Comparison of ENCODE assay signal across 15 mouse cellular contexts in the genomic region with DNA sequence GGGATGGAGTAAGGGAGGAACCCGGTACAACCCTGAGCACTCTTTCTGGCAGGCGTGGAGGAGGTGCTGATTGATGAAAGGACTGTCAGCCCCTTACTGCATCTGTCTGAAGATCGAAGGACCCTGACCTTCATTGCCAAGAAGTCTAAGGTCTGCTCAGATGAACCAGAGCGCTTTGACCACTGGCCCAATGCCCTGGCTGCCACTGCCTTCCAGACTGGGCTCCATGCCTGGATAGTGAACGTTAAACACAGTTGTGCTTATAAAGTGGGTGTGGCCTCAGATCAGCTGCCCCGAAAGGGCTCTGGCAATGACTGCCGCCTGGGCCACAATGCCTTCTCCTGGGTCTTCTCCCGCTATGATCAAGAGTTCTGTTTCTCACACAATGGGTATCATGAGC. TPM values are rescaled to one million over a fixed set of nuclear protein-coding genes. Genes with fewer than 3 reads are reported as not detected.
A peak's percentile ranks its signal among the peaks of the same experiment; 100 is the strongest.
DNase-seq lines count a peak whose midpoint lies in the region; ATAC-seq and TF ChIP-seq lines count a peak whose summit lies in the region.
"Had no signal": no experiment of that assay in that cellular context is flagged by ENCODE, and none has a peak within 500 bp of the region (broad histone marks: within the 10 kb centered on the region; RNA-seq: fewer than 3 reads in every experiment).

No protein-coding gene starts in this region.

- peaks cover 7% of the 10 kb centered on the region; the same call in 1 of the 2 replicates for H3K4me1 ChIP-seq in kidney, adult 2 months (ENCODE audit: control insufficient read depth, insufficient read depth, low read length)
- peaks cover 4% of the 10 kb centered on the region; the same call in 1 of the 2 replicates for H3K4me1 ChIP-seq in kidney, embryonic 16.5 days (ENCODE audit: insufficient read depth, low read length)
- H3K4me1 ChIP-seq in forebrain, embryonic 11.5 days (replicated peaks; ENCODE audit: control insufficient read depth, insufficient read depth, low read length) = no peaks in the 10 kb centered on the region
- H3K4me1 ChIP-seq: embryonic facial prominence, embryonic 12.5 days; neural tube, embryonic 12.5 days had no signal

- TF ChIP-seq CTCF in kidney, adult 2 months (conservative IDR thresholded peaks at IDR 0.05; ENCODE audit: insufficient read depth, insufficient read length, low read depth, low read length) = 0 out of 2 replicates have a peak, but pooled peaks have one; percentile 1

- no peak overlapping the region for H3K27ac ChIP-seq in kidney, adult 2 months (ENCODE audit: insufficient read depth, low read depth, low read length)
- H3K27ac ChIP-seq in kidney, embryonic 16.5 days (ENCODE audit: low read length) = no peak overlapping the region
- H3K27ac ChIP-seq in forebrain, embryonic 11.5 days (ENCODE audit: low read depth, low read length) = no peak overlapping the region
- H3K27ac ChIP-seq: embryonic facial prominence, embryonic 12.5 days; heart, embryonic 15.5 days; limb, embryonic 12.5 days; neural tube, embryonic 12.5 days had no signal

- DNase-seq in kidney, adult 2 months = peak; percentile 94
- DNase-seq in gastrocnemius, postnatal 10 days = peak; percentile 56
- peak; percentile 80 for DNase-seq in kidney, postnatal 14 days
- DNase-seq in forebrain, embryonic 11.5 days (ENCODE audit: low spot score) = no peak
- DNase-seq in frontal cortex, postnatal 14 days (ENCODE audit: low spot score in 2 of 2) = no peak
- DNase-seq: adrenal gland, postnatal 25 days; cerebellum, adult 2 months; forebrain, postnatal 0 days; right cerebral cortex, postnatal 25 days had no signal

- H3K9ac ChIP-seq in kidney, embryonic 16.5 days (replicated peaks; ENCODE audit: low read length) = no peak overlapping the region
- H3K9ac ChIP-seq in forebrain, embryonic 11.5 days (ENCODE audit: low read length) = no peak overlapping the region
- H3K9ac ChIP-seq: embryonic facial prominence, embryonic 12.5 days; forebrain, postnatal 0 days; heart, embryonic 15.5 days; limb, embryonic 12.5 days; neural tube, embryonic 12.5 days had no signal

- TF ChIP-seq POLR2A in kidney, adult 2 months (IDR thresholded peaks at IDR 0.05; ENCODE audit: low read depth, low read length) = no peak

- H3K4me2 ChIP-seq in kidney, embryonic 16.5 days (replicated peaks; ENCODE audit: low read depth, low read length) = no peak overlapping the region
- no peak overlapping the region for H3K4me2 ChIP-seq in forebrain, embryonic 11.5 days (ENCODE audit: low read depth, low read length, severe bottlenecking)
- H3K4me2 ChIP-seq: embryonic facial prominence, embryonic 12.5 days; heart, embryonic 15.5 days; limb, embryonic 12.5 days; neural tube, embryonic 12.5 days had no signal

- no peaks in the 10 kb centered on the region for H3K27me3 ChIP-seq in kidney, adult 2 months (replicated peaks; ENCODE audit: control insufficient read depth, insufficient read depth, low read length)
- no peaks in the 10 kb centered on the region for H3K27me3 ChIP-seq in kidney, embryonic 16.5 days (ENCODE audit: insufficient read depth, low read length)
- no peaks in the 10 kb centered on the region for H3K27me3 ChIP-seq in forebrain, embryonic 11.5 days (ENCODE audit: control insufficient read depth, insufficient read depth, low read length)
- H3K27me3 ChIP-seq: embryonic facial prominence, embryonic 12.5 days; heart, embryonic 15.5 days; limb, embryonic 12.5 days; neural tube, embryonic 12.5 days had no signal

- H3K4me3 ChIP-seq in kidney, adult 2 months (ENCODE audit: insufficient read depth, low read depth, low read length) = no peak overlapping the region
- H3K4me3 ChIP-seq in kidney, embryonic 16.5 days (ENCODE audit: low read length) = no peak overlapping the region
- no peak overlapping the region for H3K4me3 ChIP-seq in forebrain, embryonic 11.5 days (ENCODE audit: low read depth, low read length)
- H3K4me3 ChIP-seq: embryonic facial prominence, embryonic 12.5 days; heart, embryonic 15.5 days; limb, embryonic 12.5 days; neural tube, embryonic 12.5 days had no signal

- no peaks in the 10 kb centered on the region for H3K9me3 ChIP-seq in kidney, embryonic 16.5 days (ENCODE audit: low read length)
- no peaks in the 10 kb centered on the region for H3K9me3 ChIP-seq in forebrain, embryonic 11.5 days (ENCODE audit: control insufficient read depth, low read length)
- H3K9me3 ChIP-seq: embryonic facial prominence, embryonic 12.5 days; heart, embryonic 15.5 days; limb, embryonic 12.5 days; neural tube, embryonic 12.5 days had no signal

- H3K36me3 ChIP-seq in kidney, adult 2 months (ENCODE audit: control insufficient read depth, insufficient read depth, low read length) = no peaks in the 10 kb centered on the region
- H3K36me3 ChIP-seq in kidney, embryonic 16.5 days (ENCODE audit: insufficient read depth, low read length) = peaks cover 23% of the 10 kb centered on the region
- H3K36me3 ChIP-seq in forebrain, embryonic 11.5 days (ENCODE audit: control insufficient read depth, insufficient read depth, low read length) = no peaks in the 10 kb centered on the region

- no peak for ATAC-seq in kidney, embryonic 16.5 days (ENCODE audit: low FRiP score, low TSS enrichment)
- ATAC-seq in megakaryocyte progenitor cell, adult 5-6 weeks (replicated peaks; ENCODE audit: poor library complexity) = 0 out of 2 replicates have a peak, but pooled peaks have one; percentile 20
- ATAC-seq in forebrain, embryonic 11.5 days (replicated peaks; ENCODE audit: low FRiP score) = no peak
- ATAC-seq: forebrain, postnatal 0 days had no signal

- WGBS in kidney, adult 2 months = 36% methylated on average over 8 of the region's 8 CpGs
- 66% methylated on average over 8 of the region's 8 CpGs for WGBS in kidney, embryonic 16.5 days
- WGBS in forebrain, embryonic 11.5 days = 84% methylated on average over 8 of the region's 8 CpGs

RNA-seq across cellular contexts. Expression of a gene that starts 7.3 kb away (rescaled TPM):
- polyA plus RNA-seq in kidney, adult 2 months (2012; rRNA removed) = 23.7 and 24.0 TPM in 2 replicates
- polyA plus RNA-seq in kidney, embryonic 16.5 days (2015; fragmentation: Nextera tagmentation; extraction: Ambion mirVana) = 17.3 and 20.6 TPM in 2 replicates
- 1 to 10 TPM; 3.9 to 6.2 TPM for total RNA-seq in gastrocnemius, postnatal 10 days (2021)
- total RNA-seq in megakaryocyte progenitor cell, adult 5-6 weeks (2015) = 1.1 and 3.3 TPM in 2 replicates
- 0.92 and 2.5 TPM in 2 replicates for total RNA-seq in megakaryocyte progenitor cell, adult 5-6 weeks (2017)
- 9.1 and 10.1 TPM in 2 replicates for polyA plus RNA-seq in forebrain, embryonic 11.5 days (2014; fragmentation: Nextera tagmentation; extraction: Ambion mirVana)

RNA-seq across cellular contexts. Expression of a gene that starts 16.1 kb away (rescaled TPM):
- 51.1 and 52.4 TPM in 2 replicates for polyA plus RNA-seq in kidney, adult 2 months (2012; rRNA removed)
- polyA plus RNA-seq in kidney, embryonic 16.5 days (2015; fragmentation: Nextera tagmentation; extraction: Ambion mirVana) = 25.9 and 28.3 TPM in 2 replicates
- total RNA-seq in gastrocnemius, postnatal 10 days (2021) = under 1 TPM; 0.66 to 0.70 TPM
- not detected in 2 replicates for total RNA-seq in megakaryocyte progenitor cell, adult 5-6 weeks (2015)
- total RNA-seq in megakaryocyte progenitor cell, adult 5-6 weeks (2017) = not detected in 2 replicates
- polyA plus RNA-seq in forebrain, embryonic 11.5 days (2014; fragmentation: Nextera tagmentation; extraction: Ambion mirVana) = 0.96 and 0.98 TPM in 2 replicates

RNA-seq across cellular contexts. Expression of a gene that starts 23.8 kb away (rescaled TPM):
- 194 and 206 TPM in 2 replicates for polyA plus RNA-seq in kidney, adult 2 months (2012; rRNA removed)
- 108 and 113 TPM in 2 replicates for polyA plus RNA-seq in kidney, embryonic 16.5 days (2015; fragmentation: Nextera tagmentation; extraction: Ambion mirVana)
- total RNA-seq in gastrocnemius, postnatal 10 days (2021) = 10 to 100 TPM; 26.9 to 30.0 TPM
- total RNA-seq in megakaryocyte progenitor cell, adult 5-6 weeks (2015) = 33.6 and 50.9 TPM in 2 replicates
- 24.1 and 25.0 TPM in 2 replicates for total RNA-seq in megakaryocyte progenitor cell, adult 5-6 weeks (2017)
- 89.3 and 98.2 TPM in 2 replicates for polyA plus RNA-seq in forebrain, embryonic 11.5 days (2014; fragmentation: Nextera tagmentation; extraction: Ambion mirVana)

RNA-seq across cellular contexts. Expression of a gene that starts 25.2 kb away (rescaled TPM):
- 10.5 and 12.3 TPM in 2 replicates for polyA plus RNA-seq in kidney, adult 2 months (2012; rRNA removed)
- polyA plus RNA-seq in kidney, embryonic 16.5 days (2015; fragmentation: Nextera tagmentation; extraction: Ambion mirVana) = 13.2 and 14.3 TPM in 2 replicates
- under 1 TPM; 0.27 to 0.54 TPM for total RNA-seq in gastrocnemius, postnatal 10 days (2021)
- total RNA-seq in megakaryocyte progenitor cell, adult 5-6 weeks (2015) = 0.95 and 1.2 TPM in 2 replicates
- 0.50 and 1.5 TPM in 2 replicates for total RNA-seq in megakaryocyte progenitor cell, adult 5-6 weeks (2017)
- polyA plus RNA-seq in forebrain, embryonic 11.5 days (2014; fragmentation: Nextera tagmentation; extraction: Ambion mirVana) = 11.5 and 14.3 TPM in 2 replicates

RNA-seq across cellular contexts. Expression of a gene that starts 28.9 kb away (rescaled TPM):
- 15.6 and 19.7 TPM in 2 replicates for polyA plus RNA-seq in kidney, adult 2 months (2012; rRNA removed)
- polyA plus RNA-seq in kidney, embryonic 16.5 days (2015; fragmentation: Nextera tagmentation; extraction: Ambion mirVana) = 97.0 and 102 TPM in 2 replicates
- total RNA-seq in gastrocnemius, postnatal 10 days (2021) = 10 to 100 TPM; 20.9 to 21.8 TPM
- 56.8 and 60.9 TPM in 2 replicates for total RNA-seq in megakaryocyte progenitor cell, adult 5-6 weeks (2015)
- 80.7 TPM in 2 replicates for total RNA-seq in megakaryocyte progenitor cell, adult 5-6 weeks (2017)
- polyA plus RNA-seq in forebrain, embryonic 11.5 days (2014; fragmentation: Nextera tagmentation; extraction: Ambion mirVana) = 132 and 135 TPM in 2 replicates

Comparison
In these comparisons a context has a peak if more than half of its experiments do, and no peak if none do; other contexts are left out.
1. DNase-seq: peak in kidney, adult 2 months (single experiment), gastrocnemius, postnatal 10 days (single experiment) and kidney, postnatal 14 days (single experiment); none in forebrain, embryonic 11.5 days (single experiment) and frontal cortex, postnatal 14 days (0 of 2).
2. RNA of a gene that starts 16.1 kb away (polyA plus RNA-seq): 51.1 to 52.4 TPM in kidney, adult 2 months and 25.9 to 28.3 TPM in kidney, embryonic 16.5 days; 0.96 to 0.98 TPM in forebrain, embryonic 11.5 days; every median in the first group is over 10 times any median in the second.